Mouse (Mus musculus): ENCODE data around the gene Kdm2b. TPM values are rescaled to one million over a fixed set of nuclear protein-coding genes. Genes with fewer than 3 reads are reported as not detected.
A peak's percentile ranks its signal among the peaks of the same experiment; 100 is the strongest.

Kdm2b gene
- polyA plus RNA-seq, 1 experiment = 27.5 TPM

DNA sequence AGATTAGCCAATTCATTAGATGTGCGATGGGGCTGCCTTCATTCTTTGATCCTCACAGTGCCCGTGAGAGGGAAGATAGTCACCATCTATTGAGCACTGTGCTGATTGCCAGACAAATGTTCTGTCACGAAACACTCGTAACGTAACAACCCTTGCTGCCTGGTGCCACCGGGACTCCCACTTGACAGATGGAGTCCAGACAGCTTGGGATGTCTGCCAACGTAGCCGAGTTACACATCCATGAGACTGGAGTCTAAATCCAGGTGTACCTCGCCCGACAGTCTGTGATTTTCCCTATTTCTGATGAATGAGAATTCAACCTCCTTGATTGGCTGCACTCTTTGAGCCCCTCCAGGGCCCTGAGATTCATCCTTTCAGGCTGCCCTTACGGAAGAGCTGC, 20.2 kb upstream of the Kdm2b start:
- DNase-seq = peak; percentile 74 to 79
- Histone ChIP-seq H3K27ac (ENCODE audit: insufficient read depth, low read length) (no peak overlapping the region), H3K4me1 (ENCODE audit: control insufficient read depth, insufficient read depth, low read length) (peaks cover 26% of the 10 kb centered on the region), H3K4me3 (replicated peaks; ENCODE audit: insufficient read depth, low read depth, low read length) (no peak overlapping the region), H3K27me3 (ENCODE audit: control insufficient read depth, insufficient read depth, low read length) (no peaks in the 10 kb centered on the region)
- WGBS = 15% methylated on average over 11 of the region's 11 CpGs
- TF ChIP-seq CTCF (IDR thresholded peaks at IDR 0.05; ENCODE audit: borderline replicate concordance, insufficient read depth, low read depth, low read length) (no peak), POLR2A (IDR thresholded peaks at IDR 0.05; ENCODE audit: borderline replicate concordance, insufficient read depth, low read length) (no peak)

DNA sequence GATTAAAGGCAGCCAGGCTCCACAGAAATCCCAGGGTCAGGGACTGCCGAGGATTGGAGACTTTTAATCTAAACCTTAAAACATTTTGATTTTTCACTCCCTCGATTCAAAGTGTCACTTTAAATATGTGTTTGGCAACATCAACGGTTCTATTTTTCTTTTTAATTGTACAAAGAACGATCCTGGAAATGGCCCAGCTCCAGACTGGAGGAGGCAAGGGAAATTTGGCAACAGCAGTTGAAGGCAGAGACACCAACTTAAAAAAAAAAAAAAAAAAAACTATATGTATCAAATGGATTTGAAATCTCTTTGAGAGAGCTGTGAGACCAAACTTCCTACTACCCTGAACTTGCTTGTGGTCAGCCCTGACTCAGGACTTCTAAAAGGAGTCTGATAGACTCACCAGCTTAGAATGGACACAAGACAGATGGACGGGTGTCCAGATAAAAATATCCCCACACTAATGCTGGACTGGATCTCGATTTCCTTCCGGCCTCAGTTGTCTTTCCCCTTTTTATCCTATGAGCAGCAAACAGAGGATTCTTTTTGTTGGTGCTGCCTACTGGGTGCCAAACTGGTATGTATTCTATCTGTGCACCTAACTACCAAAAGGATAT, 19.4 kb upstream of the Kdm2b start:
- TF ChIP-seq POLR2A (IDR thresholded peaks at IDR 0.05; ENCODE audit: borderline replicate concordance, insufficient read depth, low read length) (no peak), CTCF (IDR thresholded peaks at IDR 0.05; ENCODE audit: borderline replicate concordance, insufficient read depth, low read depth, low read length) (no peak)
- 16% methylated on average over 7 of the region's 7 CpGs for WGBS
- H3K4me3 ChIP-seq (replicated peaks; ENCODE audit: insufficient read depth, low read depth, low read length) = no peak overlapping the region
- H3K27ac ChIP-seq (ENCODE audit: insufficient read depth, low read length) = no peak overlapping the region
- DNase-seq = peak in 1 of 2 experiments; percentile 38
- H3K4me1 ChIP-seq (ENCODE audit: control insufficient read depth, insufficient read depth, low read length) = peaks cover 23% of the 10 kb centered on the region
- H3K27me3 ChIP-seq (ENCODE audit: control insufficient read depth, insufficient read depth, low read length) = no peaks in the 10 kb centered on the region

DNA sequence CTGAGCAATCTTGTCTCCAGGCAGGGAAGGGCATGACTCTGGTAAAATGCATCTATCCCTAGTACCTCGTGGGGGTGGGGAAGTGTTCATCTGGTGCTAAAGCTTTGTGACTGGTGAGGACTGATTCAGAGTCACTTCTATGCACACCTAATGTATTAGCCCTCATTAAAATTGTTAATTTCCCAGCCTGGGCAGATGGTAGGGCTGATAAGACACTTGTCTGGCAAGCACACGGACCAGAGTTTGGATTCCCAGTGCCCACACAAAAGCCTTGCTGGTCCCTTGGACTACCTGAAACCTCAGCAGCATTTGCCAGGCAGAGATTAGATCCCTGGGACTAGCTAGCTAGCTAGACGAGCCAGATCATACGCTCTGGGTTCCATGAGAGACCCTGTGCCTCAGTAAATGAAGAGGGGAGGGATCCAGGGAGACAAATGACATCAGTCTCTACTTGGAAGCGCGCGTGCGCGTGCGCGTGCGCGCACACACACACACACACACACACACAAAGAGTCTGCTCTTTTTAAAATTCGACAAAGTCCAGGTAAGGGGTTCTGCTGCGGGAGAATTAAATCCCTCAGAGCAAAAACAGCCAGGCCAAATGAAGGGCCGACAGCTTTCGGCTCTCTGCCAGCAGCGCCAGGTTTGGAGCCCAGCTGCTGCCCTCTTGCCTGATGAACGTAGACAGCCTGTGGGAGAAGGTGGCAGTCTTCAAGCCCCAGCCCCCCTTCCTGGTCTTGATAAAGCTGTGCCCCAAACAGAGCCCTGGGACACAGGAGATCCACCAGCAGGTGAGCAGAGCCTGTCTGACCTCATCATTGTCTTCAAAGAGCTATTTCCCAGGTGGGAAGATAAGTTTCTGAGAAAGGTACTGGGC, 16.3 kb upstream of the Kdm2b start:
- H3K4me3 ChIP-seq (replicated peaks; ENCODE audit: insufficient read depth, low read depth, low read length) = no peak overlapping the region

DNA sequence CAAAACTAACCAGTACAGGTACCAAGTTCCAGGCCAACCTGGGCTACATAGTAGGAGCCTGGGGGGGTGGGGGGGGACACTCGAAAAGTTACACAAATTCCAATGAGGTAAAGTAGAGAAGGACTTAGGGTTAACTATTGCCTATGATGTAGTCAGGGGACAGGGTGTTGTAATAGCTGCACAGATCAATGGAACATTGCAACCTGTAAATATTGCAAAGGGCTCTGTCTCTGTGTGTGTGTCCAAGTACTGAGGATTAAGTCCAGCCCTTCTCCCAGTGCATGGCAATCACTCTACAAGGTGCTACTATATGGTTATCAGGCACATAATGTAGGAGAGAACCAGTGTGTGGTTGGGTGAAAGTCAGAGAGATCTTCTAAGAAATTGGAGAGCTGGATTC, 11.3 kb upstream of the Kdm2b start:
- WGBS = 69% methylated on average over 1 of the region's 1 CpGs

More for the DNA sequence above, 16.3 kb upstream of the Kdm2b start:
- 39% methylated on average over 19 of the region's 19 CpGs for WGBS
- H3K27ac ChIP-seq (ENCODE audit: insufficient read depth, low read length) = no peak overlapping the region; the same call in 1 of the 2 replicates
- peaks cover 23% of the 10 kb centered on the region for H3K4me1 ChIP-seq (ENCODE audit: control insufficient read depth, insufficient read depth, low read length)
- H3K27me3 ChIP-seq (ENCODE audit: control insufficient read depth, insufficient read depth, low read length) = no peaks in the 10 kb centered on the region
- peak; percentile 55 to 67 for DNase-seq
- TF ChIP-seq CTCF (IDR thresholded peaks at IDR 0.05; ENCODE audit: borderline replicate concordance, insufficient read depth, low read depth, low read length) (no peak), POLR2A (IDR thresholded peaks at IDR 0.05; ENCODE audit: borderline replicate concordance, insufficient read depth, low read length) (no peak)

DNA sequence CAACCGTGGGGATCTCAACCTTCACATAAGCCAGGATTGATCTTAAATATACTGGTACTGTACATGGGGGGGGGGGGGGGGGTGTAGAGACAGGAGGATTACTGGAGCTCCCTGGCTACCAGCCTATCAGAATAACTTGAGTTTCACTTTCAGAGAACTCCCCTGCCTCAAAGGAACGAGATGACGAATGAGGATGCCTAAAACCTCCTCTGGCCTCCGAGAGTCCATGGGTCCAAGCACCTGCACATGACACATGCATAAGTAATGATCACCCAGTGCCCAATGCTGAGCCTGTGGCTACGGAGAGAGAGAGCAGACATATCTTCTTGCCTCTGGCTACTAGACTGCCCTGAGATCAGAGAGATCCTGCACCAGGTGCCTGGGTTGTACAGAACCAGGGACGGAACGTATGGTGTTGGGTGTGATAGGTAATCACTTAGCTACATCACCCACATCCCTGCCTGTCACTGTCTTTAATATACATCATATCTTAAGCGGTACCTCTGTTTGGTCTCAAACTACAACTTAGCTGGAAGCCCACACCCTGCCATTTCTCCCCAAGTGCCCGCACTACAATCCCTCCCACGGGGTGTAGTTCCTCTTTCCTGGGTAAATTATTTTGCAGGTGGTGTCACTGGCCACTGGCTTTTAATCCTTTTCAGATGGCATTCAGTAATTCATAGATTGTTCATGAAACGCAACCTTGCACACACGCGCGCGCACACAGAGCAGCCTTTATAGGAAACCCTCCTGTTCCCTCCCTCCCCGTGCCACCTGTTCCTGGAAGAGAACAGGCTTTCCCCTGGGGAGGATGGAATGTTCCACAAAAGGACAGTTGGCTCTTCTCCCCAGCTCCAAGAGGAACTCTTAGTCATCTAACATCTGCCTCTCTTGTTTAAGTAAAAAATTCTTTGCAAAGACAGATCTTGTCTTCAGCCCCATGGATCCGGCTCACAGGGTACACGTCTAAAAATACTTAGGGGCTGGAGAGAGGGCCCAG, 7.9 kb upstream of the Kdm2b start:
- Histone ChIP-seq H3K4me1 (ENCODE audit: control insufficient read depth, insufficient read depth, low read length) (peaks cover 10% of the 10 kb centered on the region), H3K4me3 (replicated peaks; ENCODE audit: insufficient read depth, low read depth, low read length) (no peak overlapping the region), H3K27me3 (ENCODE audit: control insufficient read depth, insufficient read depth, low read length) (no peaks in the 10 kb centered on the region), H3K27ac (ENCODE audit: insufficient read depth, low read length) (peak overlapping the region; percentile 8; the same call in 1 of the 2 replicates)
- TF ChIP-seq CTCF (IDR thresholded peaks at IDR 0.05; ENCODE audit: borderline replicate concordance, insufficient read depth, low read depth, low read length) (no peak), POLR2A (IDR thresholded peaks at IDR 0.05; ENCODE audit: borderline replicate concordance, insufficient read depth, low read length) (0 out of 2 replicates have a peak, but pooled peaks have one; percentile 4)
- peak; percentile 48 to 76 for DNase-seq
- WGBS = 45% methylated on average over 18 of the region's 18 CpGs

More for the DNA sequence above, 11.3 kb upstream of the Kdm2b start:
- H3K27me3 ChIP-seq (ENCODE audit: control insufficient read depth, insufficient read depth, low read length) = no peaks in the 10 kb centered on the region
- TF ChIP-seq CTCF (IDR thresholded peaks at IDR 0.05; ENCODE audit: borderline replicate concordance, insufficient read depth, low read depth, low read length) (no peak), POLR2A (IDR thresholded peaks at IDR 0.05; ENCODE audit: borderline replicate concordance, insufficient read depth, low read length) (no peak)
- DNase-seq = no peak
- no peak overlapping the region for H3K4me3 ChIP-seq (replicated peaks; ENCODE audit: insufficient read depth, low read depth, low read length)
- no peak overlapping the region for H3K27ac ChIP-seq (ENCODE audit: insufficient read depth, low read length)
- H3K4me1 ChIP-seq (ENCODE audit: control insufficient read depth, insufficient read depth, low read length) = peaks cover 17% of the 10 kb centered on the region

DNA sequence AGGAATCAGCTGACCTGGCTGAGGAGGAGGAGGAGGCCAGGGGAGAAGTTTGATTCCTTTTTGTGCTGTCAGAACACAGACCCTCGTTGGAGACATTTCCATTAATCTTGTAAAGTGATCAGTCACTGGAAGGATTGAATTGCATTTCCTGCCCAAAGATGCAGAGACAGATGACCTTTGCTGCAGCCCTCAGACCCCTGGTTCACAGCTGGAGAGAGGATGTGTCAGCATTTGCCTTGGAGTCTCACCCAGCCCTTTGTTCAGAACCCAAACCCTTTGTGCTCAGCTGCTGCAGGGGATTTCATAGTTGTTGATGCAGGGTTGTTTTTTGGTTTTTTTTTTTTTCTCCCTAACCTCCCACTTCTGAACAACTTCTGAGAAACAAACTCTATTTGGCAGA, 5.3 kb upstream of the Kdm2b start:
- 5% methylated on average over 1 of the region's 1 CpGs for WGBS
- TF ChIP-seq CTCF (IDR thresholded peaks at IDR 0.05; ENCODE audit: borderline replicate concordance, insufficient read depth, low read depth, low read length) (no peak), POLR2A (IDR thresholded peaks at IDR 0.05; ENCODE audit: borderline replicate concordance, insufficient read depth, low read length) (no peak)

DNA sequence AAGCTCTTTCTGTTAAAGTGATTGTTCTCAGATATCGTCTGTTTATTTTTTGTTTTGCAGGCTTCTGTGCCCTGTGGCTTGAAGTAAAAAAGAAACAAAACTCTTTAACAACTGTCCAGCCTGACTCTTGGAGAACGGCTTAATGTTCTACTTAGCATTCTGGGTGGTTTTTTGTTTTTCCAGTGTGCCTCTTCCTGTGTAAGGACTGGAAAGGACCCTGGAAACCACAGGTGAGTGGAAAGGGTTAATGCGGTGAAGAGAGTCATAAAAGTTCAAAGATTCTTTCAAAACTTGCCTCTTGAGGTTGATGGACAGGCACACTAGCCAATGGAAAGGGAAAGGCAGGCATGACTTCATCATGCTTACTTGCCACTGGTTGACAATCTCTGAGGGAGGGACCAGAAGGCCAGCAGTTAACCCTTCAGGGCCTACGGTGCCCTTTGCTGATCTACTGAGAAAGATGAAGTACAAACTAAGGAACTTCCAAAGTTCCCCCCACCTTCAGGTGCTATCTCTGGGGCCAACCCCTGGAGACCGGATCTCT, 4.8 kb upstream of the Kdm2b start:
- H3K4me3 ChIP-seq (replicated peaks; ENCODE audit: insufficient read depth, low read depth, low read length) = no peak overlapping the region
- H3K27ac ChIP-seq (ENCODE audit: insufficient read depth, low read length) = no peak overlapping the region
- peaks cover 14% of the 10 kb centered on the region for H3K4me1 ChIP-seq (ENCODE audit: control insufficient read depth, insufficient read depth, low read length)
- DNase-seq = peak in 1 of 2 experiments; percentile 64
- H3K27me3 ChIP-seq (ENCODE audit: control insufficient read depth, insufficient read depth, low read length) = no peaks in the 10 kb centered on the region
- WGBS = 38% methylated on average over 5 of the region's 5 CpGs
- TF ChIP-seq CTCF (IDR thresholded peaks at IDR 0.05; ENCODE audit: borderline replicate concordance, insufficient read depth, low read depth, low read length) (no peak), POLR2A (IDR thresholded peaks at IDR 0.05; ENCODE audit: borderline replicate concordance, insufficient read depth, low read length) (no peak)

More for the DNA sequence above, 5.3 kb upstream of the Kdm2b start:
- Histone ChIP-seq H3K4me1 (ENCODE audit: control insufficient read depth, insufficient read depth, low read length) (peaks cover 14% of the 10 kb centered on the region), H3K27me3 (ENCODE audit: control insufficient read depth, insufficient read depth, low read length) (no peaks in the 10 kb centered on the region), H3K4me3 (replicated peaks; ENCODE audit: insufficient read depth, low read depth, low read length) (no peak overlapping the region), H3K27ac (ENCODE audit: insufficient read depth, low read length) (no peak overlapping the region)
- DNase-seq = no peak
